8 mouse cellular contexts compared by ENCODE assay signal in genomic region chr11:53351943-53352590, GRCm38 (mm10). TPM values are rescaled to one million over a fixed set of nuclear protein-coding genes. Genes with fewer than 3 reads are reported as not detected.
DNase-seq lines count a peak whose midpoint lies in the region; ATAC-seq and TF ChIP-seq lines count a peak whose summit lies in the region.

No protein-coding gene starts in this region.

- no peak for ATAC-seq in kidney, postnatal 0 days (replicated peaks; ENCODE audit: low FRiP score, low read depth)
- ATAC-seq in hindbrain, embryonic 12.5 days (ENCODE audit: low FRiP score): no peak

- no peaks in the 10 kb centered on the region for H3K27me3 ChIP-seq in kidney, postnatal 0 days (ENCODE audit: insufficient read depth, low read length)
- H3K27me3 ChIP-seq in hindbrain, embryonic 12.5 days: no peaks in the 10 kb centered on the region

- 0 out of 2 replicates have a peak, but pooled peaks cover 7% of the 10 kb centered on the region for H3K4me1 ChIP-seq in kidney, postnatal 0 days (replicated peaks; ENCODE audit: insufficient read depth, low read length)
- peaks cover 11% of the 10 kb centered on the region for H3K4me1 ChIP-seq in hindbrain, embryonic 12.5 days

- peak overlapping the region; percentile 99 for H3K9ac ChIP-seq in kidney, postnatal 0 days (ENCODE audit: low read depth, low read length)
- H3K9ac ChIP-seq in hindbrain, embryonic 12.5 days: peak overlapping the region; percentile 98

- TF ChIP-seq CTCF in kidney, postnatal 0 days (IDR thresholded peaks at IDR 0.05; ENCODE audit: low read depth): no peak

- H3K36me3 ChIP-seq in kidney, postnatal 0 days (ENCODE audit: insufficient read depth, low read length): no peaks in the 10 kb centered on the region
- H3K36me3 ChIP-seq in hindbrain, embryonic 12.5 days: no peaks in the 10 kb centered on the region
- no peaks in the 10 kb centered on the region for H3K36me3 ChIP-seq in macrophage (ENCODE audit: inconsistent target)

- peaks cover 60% of the 10 kb centered on the region for H3K79me2 ChIP-seq in macrophage (ENCODE audit: inconsistent target)

- WGBS in kidney, postnatal 0 days: 3% methylated on average over 14 of the region's 14 CpGs
- WGBS in hindbrain, embryonic 12.5 days: 5% methylated on average over 14 of the region's 14 CpGs
- 6% methylated on average over 14 of the region's 14 CpGs for WGBS in macrophage (ENCODE audit: missing documents)

- peak overlapping the region; percentile 83 for H3K4me3 ChIP-seq in kidney, postnatal 0 days (replicated peaks; ENCODE audit: low read depth, low read length)
- peak overlapping the region; percentile 99 for H3K4me3 ChIP-seq in hindbrain, embryonic 12.5 days
- peak overlapping the region; percentile 81 for H3K4me3 ChIP-seq in macrophage (ENCODE audit: inconsistent target)

- DNase-seq in kidney, postnatal 0 days (ENCODE audit: low spot score): peak; percentile 36
- DNase-seq in kidney, adult 8-10 months: no peak
- DNase-seq in brain, embryonic 18.5 days (ENCODE audit: low read depth, low spot score): peak; percentile 6
- DNase-seq in right cerebral cortex, adult 2 months (ENCODE audit: low spot score in 2 of 2): no peak
- DNase-seq in right cerebral cortex, postnatal 10 days (ENCODE audit: low spot score in 2 of 2): no peak
- DNase-seq in urinary bladder, postnatal 25 days (ENCODE audit: low spot score): no peak

- H3K27ac ChIP-seq in kidney, postnatal 0 days: peak overlapping the region; percentile 99
- H3K27ac ChIP-seq in hindbrain, embryonic 12.5 days: peak overlapping the region; percentile 96
- H3K27ac ChIP-seq in macrophage: peak overlapping the region; percentile 66

- H3K9me3 ChIP-seq in kidney, postnatal 0 days (replicated peaks; ENCODE audit: low read length): no peaks in the 10 kb centered on the region
- H3K9me3 ChIP-seq in hindbrain, embryonic 12.5 days (replicated peaks): no peaks in the 10 kb centered on the region

- H3K4me2 ChIP-seq in kidney, postnatal 0 days (ENCODE audit: low read length): peak overlapping the region; percentile 95
- peak overlapping the region; percentile 66 for H3K4me2 ChIP-seq in hindbrain, embryonic 12.5 days (replicated peaks)

RNA-seq across cellular contexts. Expression of gene Aff4, which starts 1.4 kb away (rescaled TPM):
- 33.9 and 34.5 TPM in 2 replicates for polyA plus RNA-seq in kidney, postnatal 0 days (2015; fragmentation: Nextera tagmentation; extraction: Ambion mirVana)
- 83.2 and 97.8 TPM in 2 replicates for polyA plus RNA-seq in hindbrain, embryonic 12.5 days (2016; fragmentation: Nextera tagmentation; extraction: Ambion mirVana)
- total RNA-seq in macrophage (2018; cell fraction: chromatin; rRNA removed): 100 to 1,000 TPM; 158 to 384 (median 232) TPM
- 10 to 100 TPM; 23.6 to 98.7 (median 54.9) TPM for total RNA-seq in macrophage (2018; cell fraction: cytosol; rRNA removed)
- 100 to 1,000 TPM in 16 of 26 experiments, 10 to 100 TPM in 10; 60.0 to 236 (median 129) TPM for total RNA-seq in macrophage (2018; cell fraction: nucleus; rRNA removed)
- 21.9 to 44.8 TPM (median 33.0 TPM) in 3 replicates for polyA plus RNA-seq in macrophage (2018)

RNA-seq across cellular contexts. Expression of gene Zcchc10, which starts 27.6 kb away (rescaled TPM):
- 21.1 and 25.3 TPM in 2 replicates for polyA plus RNA-seq in kidney, postnatal 0 days (2015; fragmentation: Nextera tagmentation; extraction: Ambion mirVana)
- polyA plus RNA-seq in hindbrain, embryonic 12.5 days (2016; fragmentation: Nextera tagmentation; extraction: Ambion mirVana): 17.4 and 18.4 TPM in 2 replicates
- total RNA-seq in macrophage (2018; cell fraction: chromatin; rRNA removed): 10 to 100 TPM in 2 of 26 experiments, 1 to 10 TPM in 22, under 1 TPM in 2; 0.75 to 11.4 (median 4.7) TPM
- 10 to 100 TPM in 17 of 26 experiments, 1 to 10 TPM in 9; 4.6 to 18.8 (median 11.2) TPM for total RNA-seq in macrophage (2018; cell fraction: cytosol; rRNA removed)
- total RNA-seq in macrophage (2018; cell fraction: nucleus; rRNA removed): 10 to 100 TPM in 8 of 26 experiments, 1 to 10 TPM in 18; 1.3 to 19.1 (median 6.0) TPM
- 9.7 to 15.8 TPM (median 10.5 TPM) in 3 replicates for polyA plus RNA-seq in macrophage (2018)

RNA-seq across cellular contexts. Expression of gene Hspa4, which starts 51.8 kb away (rescaled TPM):
- 79.8 and 84.5 TPM in 2 replicates for polyA plus RNA-seq in kidney, postnatal 0 days (2015; fragmentation: Nextera tagmentation; extraction: Ambion mirVana)
- 80.7 and 85.8 TPM in 2 replicates for polyA plus RNA-seq in hindbrain, embryonic 12.5 days (2016; fragmentation: Nextera tagmentation; extraction: Ambion mirVana)
- 100 to 1,000 TPM in 17 of 26 experiments, 10 to 100 TPM in 9; 60.0 to 163 (median 111) TPM for total RNA-seq in macrophage (2018; cell fraction: chromatin; rRNA removed)
- total RNA-seq in macrophage (2018; cell fraction: cytosol; rRNA removed): 100 to 1,000 TPM; 108 to 172 (median 132) TPM
- 100 to 1,000 TPM in 19 of 26 experiments, 10 to 100 TPM in 7; 66.8 to 268 (median 124) TPM for total RNA-seq in macrophage (2018; cell fraction: nucleus; rRNA removed)
- polyA plus RNA-seq in macrophage (2018): 93.1 to 460 TPM (median 147 TPM) in 3 replicates

Comparison
In these comparisons a context has a peak if more than half of its experiments do, and no peak if none do; other contexts are left out.
1. DNase-seq: peak in kidney, postnatal 0 days (single experiment) and brain, embryonic 18.5 days (single experiment); none in kidney, adult 8-10 months (0 of 2), right cerebral cortex, adult 2 months (0 of 2), right cerebral cortex, postnatal 10 days (0 of 2) and urinary bladder, postnatal 25 days (single experiment).
2. Peak in every context shown above with its lines, with median percentiles within 50 percentile points of each other: H3K27ac ChIP-seq and H3K4me3 ChIP-seq.